Mouse (Mus musculus): Measurements from ENCODE around the gene Them5. TPM values are rescaled to one million over a fixed set of nuclear protein-coding genes. Genes with fewer than 3 reads are reported as not detected.

Gene Them5
- polyA plus RNA-seq, 1 experiment from 2014 or later: 0.17 TPM

Other genes starting within 250 kb of the Them5 start
- gene Gm10696, start 163.9 kb upstream of the Them5 start, polyA plus RNA-seq (2014; fragmentation: Nextera tagmentation; extraction: Ambion mirVana): not detected in 2 replicates
- not detected in 2 replicates for gene Gm5286, start 145.4 kb upstream of the Them5 start, polyA plus RNA-seq (2014; fragmentation: Nextera tagmentation; extraction: Ambion mirVana)
- not detected in 2 replicates for gene Gm4778, start 78.1 kb upstream of the Them5 start, polyA plus RNA-seq (2014; fragmentation: Nextera tagmentation; extraction: Ambion mirVana)
- gene Them4, start 32.0 kb upstream of the Them5 start, polyA plus RNA-seq (2014; fragmentation: Nextera tagmentation; extraction: Ambion mirVana): 11.8 and 12.5 TPM in 2 replicates
- 0.59 and 0.89 TPM in 2 replicates for gene C2cd4d, start 20.3 kb downstream of the Them5 start, polyA plus RNA-seq (2014; fragmentation: Nextera tagmentation; extraction: Ambion mirVana)
- 0.41 and 0.44 TPM in 2 replicates for gene Rorc, start 30.7 kb downstream of the Them5 start, polyA plus RNA-seq (2014; fragmentation: Nextera tagmentation; extraction: Ambion mirVana)
- not detected in 2 replicates for gene Lingo4, start 56.4 kb downstream of the Them5 start, polyA plus RNA-seq (2014; fragmentation: Nextera tagmentation; extraction: Ambion mirVana)
- 8.4 and 8.7 TPM in 2 replicates for gene Tdrkh, start 71.2 kb downstream of the Them5 start, polyA plus RNA-seq (2014; fragmentation: Nextera tagmentation; extraction: Ambion mirVana)
- 60.8 and 65.5 TPM in 2 replicates for gene Mrpl9, start 101.2 kb downstream of the Them5 start, polyA plus RNA-seq (2014; fragmentation: Nextera tagmentation; extraction: Ambion mirVana)
- 0.29 TPM in 1 of 2 replicates, not detected in the other for gene Oaz3, start 101.8 kb downstream of the Them5 start, polyA plus RNA-seq (2014; fragmentation: Nextera tagmentation; extraction: Ambion mirVana)
- gene Celf3, start 136.2 kb downstream of the Them5 start, polyA plus RNA-seq (2014; fragmentation: Nextera tagmentation; extraction: Ambion mirVana): 2.8 and 4.7 TPM in 2 replicates
- gene Riiad1, start 138.2 kb downstream of the Them5 start, polyA plus RNA-seq (2014; fragmentation: Nextera tagmentation; extraction: Ambion mirVana): 6.6 and 7.0 TPM in 2 replicates
- gene Snx27, start 240.6 kb downstream of the Them5 start, polyA plus RNA-seq (2014; fragmentation: Nextera tagmentation; extraction: Ambion mirVana): 21.2 and 23.7 TPM in 2 replicates

All from heart, embryonic 11.5 days (tissue).